ENCODE assay signal across 8 mouse cellular contexts in the genomic region with DNA sequence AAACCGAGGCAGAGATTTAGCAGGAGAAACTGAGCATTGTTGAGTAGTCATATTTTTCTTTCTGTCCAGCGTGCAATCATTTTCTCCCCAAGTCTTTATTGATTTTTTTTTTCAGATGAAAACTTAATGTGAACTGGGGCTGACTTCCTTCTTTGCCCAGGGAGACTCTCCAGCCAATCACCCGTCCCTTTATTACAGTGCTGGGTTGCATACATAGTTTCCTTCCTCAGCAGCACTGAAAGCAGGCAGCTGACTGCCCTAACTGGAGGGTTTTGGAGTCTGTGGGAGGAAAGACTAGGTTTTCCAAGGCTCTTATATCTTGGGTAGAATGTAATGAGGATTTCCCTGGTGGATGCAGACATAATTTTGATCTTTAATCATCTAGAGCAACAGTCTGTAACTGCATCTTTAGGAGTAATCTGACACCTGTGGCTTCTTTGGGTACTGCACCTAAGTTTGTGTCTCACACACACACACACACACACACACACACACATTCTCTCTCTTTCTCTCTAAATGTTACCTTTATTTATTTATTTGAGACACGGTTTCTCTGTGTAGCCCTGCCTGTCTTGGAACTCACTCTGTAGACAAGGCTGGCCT. TPM values are rescaled to one million over a fixed set of nuclear protein-coding genes. Genes with fewer than 3 reads are reported as not detected.
DNase-seq lines count a peak whose midpoint lies in the region; ATAC-seq lines count a peak whose summit lies in the region.

No protein-coding gene starts in this region.

- intact Hi-C loops in left cerebral cortex, postnatal 36 days (cut with DNase I): no loop called here

- H3K9ac ChIP-seq in lung, embryonic 16.5 days (ENCODE audit: low read length): peak overlapping the region; percentile 97
- H3K9ac ChIP-seq in embryonic facial prominence, embryonic 11.5 days (replicated peaks; ENCODE audit: low read length): peak overlapping the region; percentile 98

- no peak for ATAC-seq in lung, embryonic 16.5 days (ENCODE audit: low read depth)
- ATAC-seq in embryonic facial prominence, embryonic 11.5 days (replicated peaks; ENCODE audit: insufficient number of reproducible peaks, low FRiP score, low TSS enrichment, low read depth): no peak

- WGBS in lung, embryonic 16.5 days: 82% methylated on average over 4 of the region's 4 CpGs
- 86% methylated on average over 4 of the region's 4 CpGs for WGBS in embryonic facial prominence, embryonic 11.5 days
- 91% methylated on average over 4 of the region's 4 CpGs for WGBS in limb, embryonic 10.5 days

- H3K4me3 ChIP-seq in lung, embryonic 16.5 days (ENCODE audit: low read length): peak overlapping the region; percentile 91
- H3K4me3 ChIP-seq in embryonic facial prominence, embryonic 11.5 days (ENCODE audit: low read depth, low read length): peak overlapping the region; percentile 96
- peak overlapping the region; percentile 99 for H3K4me3 ChIP-seq in limb, embryonic 10.5 days

- H3K36me3 ChIP-seq in lung, embryonic 16.5 days (ENCODE audit: control insufficient read depth, insufficient read depth, low read length): no peaks in the 10 kb centered on the region
- H3K36me3 ChIP-seq in embryonic facial prominence, embryonic 11.5 days (replicated peaks; ENCODE audit: control insufficient read depth, insufficient read depth, low read depth, low read length): no peaks in the 10 kb centered on the region
- H3K36me3 ChIP-seq in limb, embryonic 10.5 days: peaks cover 22% of the 10 kb centered on the region

- H3K4me2 ChIP-seq in lung, embryonic 16.5 days (ENCODE audit: low read depth, low read length): peak overlapping the region; percentile 62
- peak overlapping the region; percentile 70 for H3K4me2 ChIP-seq in embryonic facial prominence, embryonic 11.5 days (ENCODE audit: low read depth, low read length)

- no peaks in the 10 kb centered on the region for H3K9me3 ChIP-seq in lung, embryonic 16.5 days (ENCODE audit: control insufficient read depth, low read length)
- no peaks in the 10 kb centered on the region for H3K9me3 ChIP-seq in embryonic facial prominence, embryonic 11.5 days (replicated peaks; ENCODE audit: control insufficient read depth, low read length)
- no peaks in the 10 kb centered on the region for H3K9me3 ChIP-seq in limb, embryonic 10.5 days (replicated peaks)

- DNase-seq in lung, adult 18-20 months: no peak
- peak; percentile 39 for DNase-seq in embryonic facial prominence, embryonic 11.5 days (ENCODE audit: low spot score)
- DNase-seq in limb, embryonic 10.5 days (ENCODE audit: low spot score): no peak
- DNase-seq in natural killer cell, adult 2 months (ENCODE audit: low spot score in 2 of 2): peak; percentile 21 to 46
- no peak for DNase-seq in adrenal gland, postnatal 10 days
- no peak for DNase-seq in left cerebral cortex, postnatal 36 days (ENCODE audit: low spot score in 2 of 2)
- no peak for DNase-seq in thymus, postnatal 14 days

- H3K4me1 ChIP-seq in lung, embryonic 16.5 days (replicated peaks; ENCODE audit: control insufficient read depth, insufficient read depth, low read length): peaks cover 2% of the 10 kb centered on the region
- H3K4me1 ChIP-seq in embryonic facial prominence, embryonic 11.5 days (ENCODE audit: control insufficient read depth, insufficient read depth, low read length): no peaks in the 10 kb centered on the region
- H3K4me1 ChIP-seq in limb, embryonic 10.5 days: peaks cover 12% of the 10 kb centered on the region; the same call in 1 of the 2 replicates

- H3K27ac ChIP-seq in lung, embryonic 16.5 days (ENCODE audit: low read length): no peak overlapping the region
- H3K27ac ChIP-seq in embryonic facial prominence, embryonic 11.5 days (replicated peaks; ENCODE audit: low read depth, low read length): 0 out of 2 replicates have a peak overlapping the region, but pooled peaks have one; percentile 81
- H3K27ac ChIP-seq in limb, embryonic 10.5 days: peak overlapping the region; percentile 98

- no peaks in the 10 kb centered on the region for H3K27me3 ChIP-seq in lung, embryonic 16.5 days (ENCODE audit: control insufficient read depth, insufficient read depth, low read depth, low read length)
- no peaks in the 10 kb centered on the region for H3K27me3 ChIP-seq in embryonic facial prominence, embryonic 11.5 days (ENCODE audit: control insufficient read depth, insufficient read depth, low read length)
- no peaks in the 10 kb centered on the region for H3K27me3 ChIP-seq in limb, embryonic 10.5 days (ENCODE audit: low read depth, poor library complexity, severe bottlenecking)

RNA-seq across cellular contexts. Expression of a gene that starts 1.3 kb away (rescaled TPM):
- 226 and 238 TPM in 2 replicates for polyA plus RNA-seq in lung, embryonic 16.5 days (2015; fragmentation: Nextera tagmentation; extraction: Ambion mirVana)
- polyA plus RNA-seq in embryonic facial prominence, embryonic 11.5 days (2014; fragmentation: Nextera tagmentation; extraction: Ambion mirVana): 201 and 202 TPM in 2 replicates
- polyA plus RNA-seq in limb, embryonic 10.5 days (2016; fragmentation: Nextera tagmentation; extraction: Ambion mirVana): 157 and 163 TPM in 2 replicates
- 100 to 1,000 TPM; 137 to 139 TPM for total RNA-seq in adrenal gland, postnatal 10 days (2021)
- total RNA-seq in left cerebral cortex, postnatal 36 days (2021): 10 to 100 TPM; 65.7 to 65.8 TPM

RNA-seq across cellular contexts. Expression of a gene that starts 36.8 kb away (rescaled TPM):
- polyA plus RNA-seq in lung, embryonic 16.5 days (2015; fragmentation: Nextera tagmentation; extraction: Ambion mirVana): 255 and 264 TPM in 2 replicates
- 219 and 222 TPM in 2 replicates for polyA plus RNA-seq in embryonic facial prominence, embryonic 11.5 days (2014; fragmentation: Nextera tagmentation; extraction: Ambion mirVana)
- 203 and 211 TPM in 2 replicates for polyA plus RNA-seq in limb, embryonic 10.5 days (2016; fragmentation: Nextera tagmentation; extraction: Ambion mirVana)
- 100 to 1,000 TPM; 330 to 403 TPM for total RNA-seq in adrenal gland, postnatal 10 days (2021)
- total RNA-seq in left cerebral cortex, postnatal 36 days (2021): 100 to 1,000 TPM; 542 to 579 TPM

Comparison
In these comparisons a context has a peak if more than half of its experiments do, and no peak if none do; other contexts are left out.
1. DNase-seq: peak in embryonic facial prominence, embryonic 11.5 days (single experiment) and natural killer cell, adult 2 months (2 of 2); none in lung, adult 18-20 months (0 of 2), limb, embryonic 10.5 days (single experiment), adrenal gland, postnatal 10 days (single experiment), left cerebral cortex, postnatal 36 days (0 of 2) and thymus, postnatal 14 days (single experiment).
2. Peak in every context shown above with its lines, with median percentiles within 50 percentile points of each other: H3K4me3 ChIP-seq.